Mouse (Mus musculus) stomach, embryonic 14.5 days (tissue): ENCODE data around the gene Cd44. TPM values are rescaled to one million over a fixed set of nuclear protein-coding genes. Genes with fewer than 3 reads are reported as not detected.

Experiments
- ATAC-seq: fragments of 200-750 bp; cut with Nextera tagmentation; 2 replicates; pipeline ENCODE4 v1.8.0; 2017; ENCODE audit warnings: low read depth, moderate TSS enrichment; ENCODE audit not compliant: insufficient number of reproducible peaks, insufficient read depth, low FRiP score
- H3K27ac ChIP-seq: fragments of 300-500 bp; sonication (generic); 2 replicates; pipeline ENCODE4 v1.5.1; 2014; ENCODE audit warnings: mild to moderate bottlenecking, low read length, moderate library complexity, mixed read lengths
- H3K27me3 ChIP-seq: fragments of 300-500 bp; sonication (generic); 2 replicates; pipeline ENCODE4 v1.6.1; 2014; ENCODE audit warnings: low read length, control low read depth, mixed read lengths; ENCODE audit not compliant: control insufficient read depth, insufficient read depth
- H3K36me3 ChIP-seq: fragments of 300-500 bp; sonication (generic); 2 replicates; pipeline ENCODE4 v1.6.1; 2014; ENCODE audit warnings: mild to moderate bottlenecking, control low read depth, low read length, moderate library complexity, mixed read lengths; ENCODE audit not compliant: control insufficient read depth, insufficient read depth
- H3K4me1 ChIP-seq: fragments of 300-500 bp; sonication (generic); 2 replicates; pipeline ENCODE4 v1.6.1; 2014; ENCODE audit warnings: low read length, control low read depth, mixed read lengths; ENCODE audit not compliant: control insufficient read depth, insufficient read depth
- H3K4me2 ChIP-seq: fragments of 300-500 bp; sonication (generic); replicated peaks from 2 replicates; pipeline ENCODE4 v1.6.1; 2014; ENCODE audit warnings: low read depth, low read length, control low read depth
- H3K4me3 ChIP-seq: fragments of 300-500 bp; sonication (generic); 2 replicates; pipeline ENCODE4 v1.5.1; 2014; ENCODE audit warnings: low read depth, low read length, control low read depth
- H3K9ac ChIP-seq: fragments of 300-500 bp; sonication (generic); replicated peaks from 2 replicates; pipeline ENCODE4 v1.6.1; 2014; ENCODE audit warnings: low read depth, mild to moderate bottlenecking, control low read depth, low read length, moderate library complexity, mixed read lengths
- H3K9me3 ChIP-seq: fragments of 300-500 bp; sonication (generic); 2 replicates; pipeline ENCODE4 v1.6.1; 2016; ENCODE audit warnings: low read depth, low read length, control low read depth; ENCODE audit not compliant: control insufficient read depth
- WGBS: fragments of 180-500 bp; shearing (Covaris S2); extraction: QIAGEN DNeasy Blood & Tissue Kit; methylation state at CpG from one replicate; pipeline ENCODE4 v1.1.7; 2014; 5-methylcytosine and 5-hydroxymethylcytosine counted together
- polyA plus RNA-seq: library from polyadenylated mRNA; unstranded; fragments of >200 nt; fragmentation: Nextera tagmentation; extraction: Ambion mirVana; gene quantifications from 2 replicates; pipeline ENCODE4 v1.2.1, GENCODE M21; 2014

Cd44 gene
- polyA plus RNA-seq, 1 experiment from 2014 or later, result 11.3 TPM

GRCm38 (mm10) chr2:102812756-102813155 is 88.7 kb downstream of the Cd44 start:
- H3K36me3 ChIP-seq, result no peaks in the 10 kb centered on the region
- no peaks in the 10 kb centered on the region for H3K4me1 ChIP-seq
- 67% methylated on average over 4 of the region's 4 CpGs for WGBS
- no peak overlapping the region for H3K27ac ChIP-seq
- no peaks in the 10 kb centered on the region for H3K27me3 ChIP-seq
- no peaks in the 10 kb centered on the region for H3K9me3 ChIP-seq
- H3K9ac ChIP-seq, result no peak overlapping the region
- no peak overlapping the region for H3K4me3 ChIP-seq
- no peak overlapping the region for H3K4me2 ChIP-seq
- ATAC-seq, result no peak

GRCm38 (mm10) chr2:102809436-102809835 is 92.0 kb downstream of the Cd44 start:
- no peaks in the 10 kb centered on the region for H3K36me3 ChIP-seq
- 74% methylated on average over 1 of the region's 1 CpGs for WGBS
- no peak overlapping the region for H3K4me2 ChIP-seq
- H3K9ac ChIP-seq, result no peak overlapping the region
- no peaks in the 10 kb centered on the region for H3K27me3 ChIP-seq
- H3K4me1 ChIP-seq, result no peaks in the 10 kb centered on the region
- no peak for ATAC-seq
- H3K4me3 ChIP-seq, result no peak overlapping the region
- H3K27ac ChIP-seq, result no peak overlapping the region
- no peaks in the 10 kb centered on the region for H3K9me3 ChIP-seq

GRCm38 (mm10) chr2:102807633-102808032 is 93.8 kb downstream of the Cd44 start:
- no peaks in the 10 kb centered on the region for H3K36me3 ChIP-seq

GRCm38 (mm10) chr2:102805761-102806496 is 95.5 kb downstream of the Cd44 start:
- no peak for ATAC-seq
- no peaks in the 10 kb centered on the region for H3K9me3 ChIP-seq

More at GRCm38 (mm10) chr2:102807633-102808032, 93.8 kb downstream of the Cd44 start:
- Histone ChIP-seq H3K27ac (no peak overlapping the region), H3K9ac (no peak overlapping the region), H3K4me2 (no peak overlapping the region), H3K27me3 (no peaks in the 10 kb centered on the region), H3K4me1 (no peaks in the 10 kb centered on the region), H3K9me3 (no peaks in the 10 kb centered on the region), H3K4me3 (no peak overlapping the region)
- no peak for ATAC-seq
- 49% methylated on average over 3 of the region's 3 CpGs for WGBS

GRCm38 (mm10) chr2:102805283-102805682 is 96.2 kb downstream of the Cd44 start:
- Histone ChIP-seq H3K36me3 (no peaks in the 10 kb centered on the region), H3K27me3 (no peaks in the 10 kb centered on the region), H3K9ac (no peak overlapping the region), H3K4me2 (no peak overlapping the region), H3K27ac (no peak overlapping the region), H3K4me3 (no peak overlapping the region), H3K9me3 (no peaks in the 10 kb centered on the region), H3K4me1 (no peaks in the 10 kb centered on the region)
- WGBS, result 76% methylated on average over 6 of the region's 6 CpGs
- no peak for ATAC-seq

More at GRCm38 (mm10) chr2:102805761-102806496, 95.5 kb downstream of the Cd44 start:
- H3K4me2 ChIP-seq, result no peak overlapping the region
- no peaks in the 10 kb centered on the region for H3K36me3 ChIP-seq
- WGBS, result 71% methylated on average over 4 of the region's 4 CpGs
- H3K4me1 ChIP-seq, result no peaks in the 10 kb centered on the region
- no peak overlapping the region for H3K27ac ChIP-seq
- no peak overlapping the region for H3K4me3 ChIP-seq
- H3K27me3 ChIP-seq, result no peaks in the 10 kb centered on the region
- no peak overlapping the region for H3K9ac ChIP-seq

- no peaks in the 10 kb centered on the region for H3K4me1 ChIP-seq
- H3K4me3 ChIP-seq, result no peak overlapping the region
- H3K36me3 ChIP-seq, result no peaks in the 10 kb centered on the region
- no peaks in the 10 kb centered on the region for H3K27me3 ChIP-seq
- no peak for ATAC-seq
- no peak overlapping the region for H3K4me2 ChIP-seq
- H3K9ac ChIP-seq, result no peak overlapping the region
- H3K9me3 ChIP-seq, result no peaks in the 10 kb centered on the region
- 49% methylated on average over 2 of the region's 2 CpGs for WGBS
- no peak overlapping the region for H3K27ac ChIP-seq
These were observed 97.4 kb downstream of the Cd44 start for GRCm38 (mm10) chr2:102804109-102804508.

- Histone ChIP-seq H3K4me3 (no peak overlapping the region), H3K27me3 (no peaks in the 10 kb centered on the region), H3K27ac (no peak overlapping the region), H3K4me1 (no peaks in the 10 kb centered on the region), H3K4me2 (no peak overlapping the region), H3K9ac (no peak overlapping the region), H3K36me3 (no peaks in the 10 kb centered on the region), H3K9me3 (no peaks in the 10 kb centered on the region)
- ATAC-seq, result no peak
- WGBS, result 92% methylated on average over 1 of the region's 1 CpGs
These were observed 99.6 kb downstream of the Cd44 start for GRCm38 (mm10) chr2:102801899-102802298.

GRCm38 (mm10) chr2:102798149-102798548 is 103.3 kb downstream of the Cd44 start:
- no peaks in the 10 kb centered on the region for H3K27me3 ChIP-seq
- no peak overlapping the region for H3K4me2 ChIP-seq
- no peak overlapping the region for H3K9ac ChIP-seq
- H3K27ac ChIP-seq, result no peak overlapping the region
- H3K9me3 ChIP-seq, result no peaks in the 10 kb centered on the region
- WGBS, result 57% methylated on average over 2 of the region's 2 CpGs
- H3K36me3 ChIP-seq, result no peaks in the 10 kb centered on the region
- ATAC-seq, result no peak
- no peak overlapping the region for H3K4me3 ChIP-seq
- H3K4me1 ChIP-seq, result no peaks in the 10 kb centered on the region

GRCm38 (mm10) chr2:102795034-102795433 is 106.4 kb downstream of the Cd44 start:
- no peak for ATAC-seq
- 93% methylated on average over 3 of the region's 3 CpGs for WGBS

More at GRCm38 (mm10) chr2:102795034-102795433, 106.4 kb downstream of the Cd44 start:
- H3K9me3 ChIP-seq, result no peaks in the 10 kb centered on the region
- H3K4me2 ChIP-seq, result no peak overlapping the region
- no peak overlapping the region for H3K4me3 ChIP-seq
- no peaks in the 10 kb centered on the region for H3K27me3 ChIP-seq
- no peaks in the 10 kb centered on the region for H3K36me3 ChIP-seq
- no peaks in the 10 kb centered on the region for H3K4me1 ChIP-seq
- H3K9ac ChIP-seq, result no peak overlapping the region
- no peak overlapping the region for H3K27ac ChIP-seq
